Mouse (Mus musculus): ENCODE data around the gene Pcsk2.

GRCm38 (mm10) chr2:143502203-143502602 lies 43.8 kb upstream of the Pcsk2 start:
- TF ChIP-seq CTCF (IDR thresholded peaks at IDR 0.05) (no peak), EP300 (IDR thresholded peaks at IDR 0.05) (no peak)

Measured in lung, postnatal 0 days (tissue).